ENCODE assay signal across 9 mouse cellular contexts in the genomic region with DNA sequence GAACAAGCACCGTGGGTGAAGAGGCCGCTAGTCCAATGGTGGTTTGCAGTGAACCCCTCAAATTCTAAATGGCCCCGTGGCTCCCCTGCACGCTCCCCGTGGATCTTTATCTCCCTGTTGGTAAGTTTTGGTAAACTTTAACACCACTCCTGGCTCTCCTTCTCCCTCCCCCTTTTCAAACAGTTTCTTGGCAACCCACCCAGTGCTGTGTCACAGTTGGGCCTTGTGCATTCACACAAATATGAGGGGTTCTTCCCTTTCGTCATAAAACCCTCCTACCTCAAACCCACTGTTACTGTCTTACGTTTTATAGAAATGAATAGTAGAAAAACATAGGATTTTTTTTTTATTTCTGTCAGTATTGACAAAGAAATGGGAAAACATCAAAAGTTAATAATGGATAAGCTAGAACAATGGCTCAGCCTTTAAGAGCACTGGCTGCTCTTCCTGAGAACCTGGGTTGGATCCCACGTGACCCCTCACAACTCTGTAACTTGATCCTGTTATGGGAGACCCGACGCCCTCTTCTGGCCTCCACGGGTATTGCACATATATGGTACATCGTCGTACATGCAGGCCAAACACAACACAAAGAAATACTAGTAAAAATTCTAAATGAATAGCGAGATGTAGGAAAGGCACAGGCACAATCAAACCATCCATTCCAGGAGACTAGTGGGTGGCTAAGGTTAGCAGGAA.
DNase-seq lines count a peak whose midpoint lies in the region; ATAC-seq and TF ChIP-seq lines count a peak whose summit lies in the region.
"Had no signal": no experiment of that assay in that cellular context is flagged by ENCODE, and none has a peak within 500 bp of the region (broad histone marks: within the 10 kb centered on the region; RNA-seq: fewer than 3 reads in every experiment).

No protein-coding gene starts in this region.

- H3K4me2 ChIP-seq in heart, postnatal 0 days (ENCODE audit: low read depth, low read length), result no peak overlapping the region
- no peak overlapping the region for H3K4me2 ChIP-seq in midbrain, postnatal 0 days (ENCODE audit: low read depth, low read length, poor library complexity, severe bottlenecking)

- no peak overlapping the region for H3K27ac ChIP-seq in heart, postnatal 0 days (ENCODE audit: low read depth)
- H3K27ac ChIP-seq in midbrain, postnatal 0 days (ENCODE audit: low read depth, low read length), result no peak overlapping the region
- H3K27ac ChIP-seq in midbrain, embryonic 10.5 days (replicated peaks), result no peak overlapping the region

- TF ChIP-seq EP300 in heart, postnatal 0 days (IDR thresholded peaks at IDR 0.05; ENCODE audit: low read depth), result no peak

- no peaks in the 10 kb centered on the region for H3K27me3 ChIP-seq in heart, postnatal 0 days (ENCODE audit: control insufficient read depth, insufficient read depth, low read length)
- no peaks in the 10 kb centered on the region for H3K27me3 ChIP-seq in midbrain, postnatal 0 days (ENCODE audit: insufficient read depth, low read length)
- H3K27me3 ChIP-seq in midbrain, embryonic 10.5 days (ENCODE audit: low read depth, poor library complexity, severe bottlenecking), result no peaks in the 10 kb centered on the region

- H3K9me3 ChIP-seq in heart, postnatal 0 days (replicated peaks; ENCODE audit: control insufficient read depth, low read length), result no peaks in the 10 kb centered on the region
- no peaks in the 10 kb centered on the region for H3K9me3 ChIP-seq in midbrain, postnatal 0 days (ENCODE audit: low read length)
- H3K9me3 ChIP-seq in midbrain, embryonic 10.5 days (replicated peaks), result 0 out of 2 replicates have a peak, but pooled peaks cover 2% of the 10 kb centered on the region

- no peak for DNase-seq in heart, postnatal 0 days (ENCODE audit: low spot score)
- DNase-seq in heart, postnatal 36 days, result no peak
- DNase-seq in midbrain, postnatal 0 days (ENCODE audit: low spot score), result no peak
- DNase-seq in midbrain, embryonic 10.5 days (ENCODE audit: low spot score), result no peak
- DNase-seq in c-Kit-positive CD71-positive TER-119-negative erythroid progenitor cells, embryonic 14.5 days (ENCODE audit: low read depth), result peak; percentile 9
- DNase-seq in testis, postnatal 14 days (ENCODE audit: low spot score), result peak; percentile 33
- DNase-seq in natural killer cell, adult 2 months (ENCODE audit: low spot score in 2 of 2), result no peak
- no peak for DNase-seq in right cerebral cortex, adult 2 months (ENCODE audit: low spot score in 2 of 2)
- DNase-seq: retina, postnatal 1 day had no signal

- ATAC-seq in heart, postnatal 0 days (ENCODE audit: insufficient read depth, low read depth), result no peak
- ATAC-seq in midbrain, postnatal 0 days (ENCODE audit: low FRiP score), result no peak

- intact Hi-C loops in heart, postnatal 36 days (cut with DNase I), result no loop called here

- no peaks in the 10 kb centered on the region for H3K36me3 ChIP-seq in heart, postnatal 0 days (replicated peaks; ENCODE audit: control insufficient read depth, insufficient read depth, low read length)
- no peaks in the 10 kb centered on the region for H3K36me3 ChIP-seq in midbrain, postnatal 0 days (ENCODE audit: insufficient read depth, low read length)
- no peaks in the 10 kb centered on the region for H3K36me3 ChIP-seq in midbrain, embryonic 10.5 days

- no peaks in the 10 kb centered on the region for H3K4me1 ChIP-seq in heart, postnatal 0 days (ENCODE audit: control insufficient read depth, insufficient read depth)
- H3K4me1 ChIP-seq in midbrain, postnatal 0 days (ENCODE audit: insufficient read depth, low read length), result no peaks in the 10 kb centered on the region
- no peaks in the 10 kb centered on the region for H3K4me1 ChIP-seq in midbrain, embryonic 10.5 days

- H3K9ac ChIP-seq in heart, postnatal 0 days (replicated peaks; ENCODE audit: low read depth, low read length), result no peak overlapping the region
- no peak overlapping the region for H3K9ac ChIP-seq in midbrain, postnatal 0 days (replicated peaks; ENCODE audit: low read length, poor library complexity, severe bottlenecking)

- H3K4me3 ChIP-seq in heart, postnatal 0 days (ENCODE audit: low read depth, low read length), result no peak overlapping the region
- H3K4me3 ChIP-seq in midbrain, postnatal 0 days (ENCODE audit: low read depth, low read length), result no peak overlapping the region
- no peak overlapping the region for H3K4me3 ChIP-seq in midbrain, embryonic 10.5 days

- 77% methylated on average over 14 of the region's 14 CpGs for WGBS in heart, postnatal 0 days
- WGBS in midbrain, postnatal 0 days, result 85% methylated on average over 14 of the region's 14 CpGs
- 83% methylated on average over 14 of the region's 14 CpGs for WGBS in midbrain, embryonic 10.5 days

- TF ChIP-seq CTCF in heart, postnatal 0 days (IDR thresholded peaks at IDR 0.05; ENCODE audit: low read depth), result 0 out of 2 replicates have a peak, but pooled peaks have one; percentile 1
- peak; percentile 56 for TF ChIP-seq CTCF in midbrain, postnatal 0 days (IDR thresholded peaks at IDR 0.05)

Comparison
In these comparisons a context has a peak if more than half of its experiments do, and no peak if none do; other contexts are left out.
1. DNase-seq: peak in c-Kit-positive CD71-positive TER-119-negative erythroid progenitor cells, embryonic 14.5 days (single experiment) and testis, postnatal 14 days (single experiment); none in heart, postnatal 0 days (single experiment), heart, postnatal 36 days (0 of 2), midbrain, postnatal 0 days (single experiment), midbrain, embryonic 10.5 days (single experiment), natural killer cell, adult 2 months (0 of 2) and right cerebral cortex, adult 2 months (0 of 2).